Mouse (Mus musculus): ENCODE results near the gene H6pd. TPM values are rescaled to one million over a fixed set of nuclear protein-coding genes. Genes with fewer than 3 reads are reported as not detected.

H6pd gene
- total and polyA plus RNA-seq, 2 experiments from 2014 or later: 3.2 to 12.6 TPM

DNA sequence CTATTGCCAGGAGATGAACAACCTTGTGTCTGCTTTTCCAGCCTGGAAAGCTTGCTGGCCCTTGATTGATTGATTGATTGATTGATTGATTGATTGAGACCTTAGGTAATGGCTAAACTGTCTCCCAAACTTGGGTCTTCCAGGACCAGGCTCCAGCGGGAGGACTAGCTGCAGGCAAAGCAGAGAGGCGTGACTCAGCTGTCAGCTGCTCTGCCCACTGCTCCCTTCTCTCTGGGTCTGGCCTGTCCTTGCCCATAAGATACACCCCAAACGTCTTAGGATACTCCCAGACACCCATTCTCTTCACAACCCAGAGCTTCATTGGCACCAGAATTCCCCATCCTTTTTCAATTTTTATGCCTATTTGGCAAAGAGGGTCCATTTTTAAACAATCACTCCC, 78.1 kb downstream of the H6pd start:
- H3K9me3 ChIP-seq (ENCODE audit: low read length): no peaks in the 10 kb centered on the region
- no peak overlapping the region for H3K4me3 ChIP-seq (ENCODE audit: low read depth, low read length)
- H3K36me3 ChIP-seq (ENCODE audit: insufficient read depth, low read length): no peaks in the 10 kb centered on the region
- no peaks in the 10 kb centered on the region for H3K27me3 ChIP-seq (ENCODE audit: insufficient read depth, low read length)
- WGBS: 78% methylated on average over 3 of the region's 3 CpGs
- no peaks in the 10 kb centered on the region for H3K4me1 ChIP-seq (ENCODE audit: insufficient read depth, low read length)
- TF ChIP-seq CTCF (IDR thresholded peaks at IDR 0.05): no peak
- no peak for ATAC-seq (ENCODE audit: low FRiP score)
- no peak overlapping the region for H3K27ac ChIP-seq (ENCODE audit: low read depth, low read length)
- H3K4me2 ChIP-seq (ENCODE audit: low read depth, low read length, poor library complexity, severe bottlenecking): no peak overlapping the region
- no peak overlapping the region for H3K9ac ChIP-seq (replicated peaks; ENCODE audit: low read length, poor library complexity, severe bottlenecking)
- DNase-seq (ENCODE audit: low spot score): no peak

Other genes starting within 250 kb of the H6pd start
- 16.6 and 19.8 TPM in 2 replicates for gene Slc25a33, start 234.7 kb downstream of the H6pd start, total RNA-seq (2014; rRNA removed)
- gene Slc25a33, start 234.7 kb downstream of the H6pd start, polyA plus RNA-seq (2015; fragmentation: Nextera tagmentation; extraction: Ambion mirVana): 32.7 and 34.8 TPM in 2 replicates
- gene Spsb1, start 54.0 kb downstream of the H6pd start, total RNA-seq (2014; rRNA removed): 6.2 and 13.6 TPM in 2 replicates
- gene Spsb1, start 54.0 kb downstream of the H6pd start, polyA plus RNA-seq (2015; fragmentation: Nextera tagmentation; extraction: Ambion mirVana): 4.4 and 4.7 TPM in 2 replicates
- 4.4 TPM in 2 replicates for gene Gpr157, start 78.3 kb upstream of the H6pd start, total RNA-seq (2014; rRNA removed)
- 0.47 and 0.49 TPM in 2 replicates for gene Gpr157, start 78.3 kb upstream of the H6pd start, polyA plus RNA-seq (2015; fragmentation: Nextera tagmentation; extraction: Ambion mirVana)
- 1.5 and 4.3 TPM in 2 replicates for gene Slc2a5, start 110.3 kb upstream of the H6pd start, total RNA-seq (2014; rRNA removed)
- 2.1 and 3.2 TPM in 2 replicates for gene Slc2a5, start 110.3 kb upstream of the H6pd start, polyA plus RNA-seq (2015; fragmentation: Nextera tagmentation; extraction: Ambion mirVana)
- not detected in 2 replicates for gene Slc2a7, start 139.9 kb upstream of the H6pd start, total RNA-seq (2014; rRNA removed)
- gene Slc2a7, start 139.9 kb upstream of the H6pd start, polyA plus RNA-seq (2015; fragmentation: Nextera tagmentation; extraction: Ambion mirVana): not detected in 2 replicates
- gene Car6, start 192.3 kb upstream of the H6pd start, total RNA-seq (2014; rRNA removed): not detected in 2 replicates
- not detected in 2 replicates for gene Car6, start 192.3 kb upstream of the H6pd start, polyA plus RNA-seq (2015; fragmentation: Nextera tagmentation; extraction: Ambion mirVana)
- gene Eno1, start 227.7 kb upstream of the H6pd start, total RNA-seq (2014; rRNA removed): 438 and 440 TPM in 2 replicates
- 1,069 and 1,129 TPM in 2 replicates for gene Eno1, start 227.7 kb upstream of the H6pd start, polyA plus RNA-seq (2015; fragmentation: Nextera tagmentation; extraction: Ambion mirVana)